Mouse (Mus musculus) spleen, adult 2 months (tissue): ENCODE measurements around the gene Esr1. TPM values are rescaled to one million over a fixed set of nuclear protein-coding genes. Genes with fewer than 3 reads are reported as not detected.

Source experiments
- DNase-seq, 2 experiments: peaks; one replicate each; pipeline versions ENCODE4 v3.0.0 to v3.0.0-alpha.2; 2012 to 2021; ENCODE audit warnings: low spot score in 2 of 2, low read depth in 1 of 2
- H3K27ac ChIP-seq: fragments of 200-500 bp; 2 replicates; pipeline ENCODE4 v1.5.1; 2012; ENCODE audit warnings: low read length, inconsistent platforms; ENCODE audit not compliant: insufficient read depth
- H3K27me3 ChIP-seq: fragments of 200-500 bp; 2 replicates; pipeline ENCODE4 v1.6.1; 2012; ENCODE audit warnings: mild to moderate bottlenecking, moderate library complexity, low read length, inconsistent platforms; ENCODE audit not compliant: control insufficient read depth, insufficient read depth
- H3K36me3 ChIP-seq: fragments of 200-500 bp; 2 replicates; pipeline ENCODE4 v1.6.1; 2012; ENCODE audit warnings: mild to moderate bottlenecking, low read length, inconsistent platforms; ENCODE audit not compliant: control insufficient read depth, insufficient read depth
- H3K4me1 ChIP-seq: fragments of 200-500 bp; 2 replicates; pipeline ENCODE4 v1.6.1; 2011; ENCODE audit warnings: inconsistent platforms; ENCODE audit not compliant: control insufficient read depth, insufficient read depth, insufficient read length
- H3K4me3 ChIP-seq: fragments of 200-500 bp; 2 replicates; pipeline ENCODE4 v1.5.1; 2011; ENCODE audit warnings: mild to moderate bottlenecking, inconsistent platforms; ENCODE audit not compliant: insufficient read depth, insufficient read length; ENCODE audit errors: extremely low read depth
- CTCF ChIP-seq: fragments of 200-500 bp; IDR thresholded peaks from 2 replicates; pipeline ENCODE4 v1.5.1; 2011; ENCODE audit warnings: mild to moderate bottlenecking, inconsistent platforms; ENCODE audit not compliant: insufficient read depth, insufficient read length, insufficient replicate concordance; ENCODE audit errors: extremely low read depth
- POLR2A ChIP-seq: fragments of 200-500 bp; IDR thresholded peaks from 2 replicates; pipeline ENCODE4 v1.6.1; 2011; ENCODE audit warnings: low read depth, low read length, inconsistent platforms
- WGBS: fragments of 180-500 bp; shearing (Covaris S2); methylation state at CpG from one replicate; pipeline ENCODE4 v1.1.7; 2018; 5-methylcytosine and 5-hydroxymethylcytosine counted together
- polyA plus RNA-seq: library from polyadenylated mRNA; depleted of rRNA; stranded (reverse); fragments of >200 nt; gene quantifications from 2 replicates; pipeline ENCODE4 v1.2.3, GENCODE M21; 2012

Gene Esr1
- polyA plus RNA-seq, 1 experiment: 1.9 TPM

- no peaks in the 10 kb centered on the region for H3K27me3 ChIP-seq
- no peak overlapping the region for H3K4me3 ChIP-seq
- H3K36me3 ChIP-seq: no peaks in the 10 kb centered on the region
- no peak for DNase-seq
- TF ChIP-seq CTCF (no peak), POLR2A (no peak)
- no peak overlapping the region for H3K27ac ChIP-seq
- peaks cover 8% of the 10 kb centered on the region; the same call in 1 of the 2 replicates for H3K4me1 ChIP-seq
- whole genome bisulfite sequencing: 27% methylated on average over 3 of the region's 3 CpGs
Measured at GRCm38 (mm10) chr10:4775541-4775940, 164.1 kb downstream of the Esr1 start.

GRCm38 (mm10) chr10:4776007-4776713 lies 164.8 kb downstream of the Esr1 start:
- Histone ChIP-seq H3K4me1 (peaks cover 8% of the 10 kb centered on the region; the same call in 1 of the 2 replicates), H3K27ac (no peak overlapping the region), H3K4me3 (no peak overlapping the region), H3K36me3 (no peaks in the 10 kb centered on the region), H3K27me3 (no peaks in the 10 kb centered on the region)
- no peak for DNase-seq
- TF ChIP-seq CTCF (no peak), POLR2A (no peak)
- WGBS: 28% methylated on average over 6 of the region's 6 CpGs

GRCm38 (mm10) chr10:4776714-4777090 lies 165.3 kb downstream of the Esr1 start:
- no peaks in the 10 kb centered on the region for H3K36me3 ChIP-seq
- no peaks in the 10 kb centered on the region for H3K27me3 ChIP-seq
- H3K27ac ChIP-seq: no peak overlapping the region
- no peak for DNase-seq
- H3K4me3 ChIP-seq: no peak overlapping the region
- 76% methylated on average over 4 of the region's 4 CpGs for WGBS
- TF ChIP-seq CTCF (no peak), POLR2A (no peak)
- H3K4me1 ChIP-seq: peaks cover 8% of the 10 kb centered on the region; the same call in 1 of the 2 replicates

- TF ChIP-seq POLR2A (no peak), CTCF (no peak)
- Histone ChIP-seq H3K27ac (no peak overlapping the region), H3K36me3 (no peaks in the 10 kb centered on the region), H3K27me3 (no peaks in the 10 kb centered on the region), H3K4me1 (peaks cover 8% of the 10 kb centered on the region; the same call in 1 of the 2 replicates), H3K4me3 (no peak overlapping the region)
- no peak for DNase-seq
- WGBS: 20% methylated on average over 3 of the region's 3 CpGs
Measured at GRCm38 (mm10) chr10:4777996-4778395, 166.6 kb downstream of the Esr1 start.

- Histone ChIP-seq H3K27ac (no peak overlapping the region), H3K4me3 (no peak overlapping the region), H3K4me1 (peaks cover 4% of the 10 kb centered on the region; the same call in 1 of the 2 replicates), H3K27me3 (no peaks in the 10 kb centered on the region), H3K36me3 (no peaks in the 10 kb centered on the region)
- DNase-seq: no peak
- TF ChIP-seq CTCF (no peak), POLR2A (no peak)
- WGBS: 68% methylated on average over 6 of the region's 6 CpGs
Measured at GRCm38 (mm10) chr10:4780926-4781325, 169.5 kb downstream of the Esr1 start.

GRCm38 (mm10) chr10:4787003-4787628 lies 175.7 kb downstream of the Esr1 start:
- 10% methylated on average over 5 of the region's 5 CpGs for WGBS
- peak; percentile 31 to 51 for DNase-seq
- no peak for TF ChIP-seq CTCF
- TF ChIP-seq POLR2A: no peak
- Histone ChIP-seq H3K4me1 (no peaks in the 10 kb centered on the region; the same call in 1 of the 2 replicates), H3K27ac (no peak overlapping the region), H3K36me3 (no peaks in the 10 kb centered on the region), H3K4me3 (no peak overlapping the region), H3K27me3 (no peaks in the 10 kb centered on the region)
